Mouse (Mus musculus) midbrain, embryonic 14.5 days (tissue): ENCODE measurements around the gene Emsy. TPM values are rescaled to one million over a fixed set of nuclear protein-coding genes. Genes with fewer than 3 reads are reported as not detected.

Source experiments
- ATAC-seq: fragments of 200-750 bp; cut with Nextera tagmentation; 2 replicates; pipeline ENCODE4 v1.8.0; 2017; ENCODE audit warnings: moderate number of reproducible peaks, moderate library complexity; ENCODE audit not compliant: low FRiP score, low TSS enrichment
- DNase-seq: peaks from one replicate; pipeline ENCODE4 v3.0.0-alpha.2; 2015
- H3K27ac ChIP-seq: fragments of 300-500 bp; sonication (generic); replicated peaks from 2 replicates; pipeline ENCODE4 v1.5.1; 2014; ENCODE audit warnings: mild to moderate bottlenecking, low read depth, low read length, moderate library complexity
- H3K27me3 ChIP-seq: fragments of 300-500 bp; sonication (generic); 2 replicates; pipeline ENCODE4 v1.6.1; 2014; ENCODE audit warnings: low read length, control low read depth, mixed read lengths; ENCODE audit not compliant: control insufficient read depth, insufficient read depth
- H3K36me3 ChIP-seq: fragments of 300-500 bp; sonication (generic); 2 replicates; pipeline ENCODE4 v1.6.1; 2014; ENCODE audit warnings: low read length, control low read depth; ENCODE audit not compliant: control insufficient read depth, insufficient read depth
- H3K4me1 ChIP-seq: fragments of 300-500 bp; sonication (generic); 2 replicates; pipeline ENCODE4 v1.6.1; 2014; ENCODE audit warnings: mild to moderate bottlenecking, antibody characterized with exemption, low read length, control low read depth; ENCODE audit not compliant: control insufficient read depth, insufficient read depth
- H3K4me2 ChIP-seq: fragments of 300-500 bp; sonication (generic); 2 replicates; pipeline ENCODE4 v1.6.1; 2014; ENCODE audit warnings: mild to moderate bottlenecking, low read length, moderate library complexity
- H3K4me3 ChIP-seq: fragments of 300-500 bp; sonication (generic); replicated peaks from 2 replicates; pipeline ENCODE4 v1.5.1; 2014; ENCODE audit warnings: low read depth, low read length
- H3K9ac ChIP-seq: fragments of 300-500 bp; sonication (generic); replicated peaks from 2 replicates; pipeline ENCODE4 v1.6.1; 2014; ENCODE audit warnings: mild to moderate bottlenecking, low read length, moderate library complexity
- H3K9me3 ChIP-seq: fragments of 300-500 bp; sonication (generic); 2 replicates; pipeline ENCODE4 v1.6.1; 2016; ENCODE audit warnings: low read length, control low read depth, mixed read lengths; ENCODE audit not compliant: control insufficient read depth
- WGBS: fragments of 180-500 bp; shearing (Covaris S2); extraction: QIAGEN DNeasy Blood & Tissue Kit; methylation state at CpG from one replicate; pipeline ENCODE4 v1.1.7; 2014; 5-methylcytosine and 5-hydroxymethylcytosine counted together
- polyA plus RNA-seq: library from polyadenylated mRNA; unstranded; fragments of >200 nt; fragmentation: Nextera tagmentation; extraction: Ambion mirVana; gene quantifications from 2 replicates; pipeline ENCODE4 v1.2.1, GENCODE M21; 2014

Gene Emsy
- polyA plus RNA-seq, 1 experiment from 2014 or later = 67.7 TPM

GRCm38 (mm10) chr7:98579731-98580130 lies 76.9 kb downstream of the Emsy start:
- H3K4me2 ChIP-seq = no peak overlapping the region
- no peak overlapping the region for H3K9ac ChIP-seq
- H3K36me3 ChIP-seq = no peaks in the 10 kb centered on the region
- DNase-seq (no peak), ATAC-seq (no peak)
- no peak overlapping the region for H3K27ac ChIP-seq
- 81% methylated on average over 6 of the region's 6 CpGs for WGBS
- H3K27me3 ChIP-seq = no peaks in the 10 kb centered on the region
- H3K4me3 ChIP-seq = no peak overlapping the region
- no peaks in the 10 kb centered on the region for H3K4me1 ChIP-seq
- no peaks in the 10 kb centered on the region for H3K9me3 ChIP-seq

DNA sequence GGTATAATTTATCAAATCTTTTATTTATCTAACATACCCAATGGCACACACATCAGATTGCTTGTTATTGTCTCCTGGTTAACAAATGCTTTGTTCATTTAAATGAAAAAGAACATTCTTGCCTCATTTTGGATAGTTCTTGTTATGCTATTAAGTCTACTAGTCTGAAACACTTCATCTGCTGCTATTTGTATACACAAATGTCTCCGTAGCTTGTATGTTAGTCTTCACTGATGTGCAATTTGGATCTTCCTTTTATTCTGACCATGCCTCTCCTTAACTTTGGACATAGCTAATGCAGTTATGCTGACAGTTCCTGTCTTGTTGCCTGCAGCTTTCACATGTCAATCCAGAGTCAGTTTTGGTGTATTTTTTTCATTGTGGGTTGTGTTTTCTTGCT lies 79.1 kb downstream of the Emsy start:
- no peaks in the 10 kb centered on the region for H3K4me1 ChIP-seq
- 93% methylated on average over 1 of the region's 1 CpGs for WGBS
- no peaks in the 10 kb centered on the region for H3K9me3 ChIP-seq
- no peak overlapping the region for H3K27ac ChIP-seq
- DNase-seq = no peak
- H3K4me3 ChIP-seq = no peak overlapping the region
- no peak for ATAC-seq
- no peaks in the 10 kb centered on the region for H3K27me3 ChIP-seq
- H3K36me3 ChIP-seq = no peaks in the 10 kb centered on the region
- H3K9ac ChIP-seq = no peak overlapping the region
- H3K4me2 ChIP-seq = no peak overlapping the region

DNA sequence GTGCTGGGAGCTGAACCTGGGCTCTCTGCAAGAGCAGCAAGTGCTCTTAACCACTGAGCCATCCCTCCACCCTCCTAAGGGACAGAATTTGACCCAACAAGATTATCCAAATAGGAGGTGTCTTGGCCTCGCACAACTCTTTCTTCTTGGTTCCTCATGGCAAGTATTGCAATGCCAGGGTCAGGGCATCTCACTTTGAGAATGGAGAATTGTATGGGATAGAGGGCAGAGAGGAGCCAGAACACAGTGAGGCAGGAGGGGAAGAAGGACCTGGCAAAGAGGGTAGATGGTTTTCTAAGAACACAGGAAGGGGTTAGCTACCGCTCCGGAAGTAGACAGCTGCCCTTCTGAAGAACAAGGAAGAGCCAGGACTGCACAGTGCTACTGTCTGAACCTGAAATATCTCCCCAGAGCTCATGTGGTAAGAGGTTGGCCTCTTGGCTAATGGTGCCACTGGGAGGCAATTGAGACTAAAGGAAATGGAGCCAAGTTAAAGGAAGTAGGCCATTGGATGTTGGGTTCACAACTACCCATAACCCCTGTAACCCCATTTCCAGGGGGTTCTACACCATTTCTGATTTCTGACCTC lies 80.8 kb downstream of the Emsy start:
- no peak for ATAC-seq
- no peaks in the 10 kb centered on the region for H3K9me3 ChIP-seq
- H3K27ac ChIP-seq = no peak overlapping the region
- H3K9ac ChIP-seq = no peak overlapping the region
- no peaks in the 10 kb centered on the region for H3K36me3 ChIP-seq
- no peaks in the 10 kb centered on the region for H3K27me3 ChIP-seq
- DNase-seq = no peak
- no peak overlapping the region for H3K4me2 ChIP-seq
- WGBS = 95% methylated on average over 3 of the region's 3 CpGs
- H3K4me1 ChIP-seq = no peaks in the 10 kb centered on the region
- no peak overlapping the region for H3K4me3 ChIP-seq

- Histone ChIP-seq H3K4me2 (no peak overlapping the region), H3K9ac (no peak overlapping the region), H3K27ac (no peak overlapping the region), H3K36me3 (no peaks in the 10 kb centered on the region), H3K9me3 (no peaks in the 10 kb centered on the region), H3K4me1 (no peaks in the 10 kb centered on the region), H3K4me3 (no peak overlapping the region), H3K27me3 (no peaks in the 10 kb centered on the region)
- DNase-seq = no peak
- no peak for ATAC-seq
- WGBS = 83% methylated on average over 2 of the region's 2 CpGs
Observed at GRCm38 (mm10) chr7:98574771-98575191, 81.8 kb downstream of the Emsy start.

GRCm38 (mm10) chr7:98574271-98574670 lies 82.3 kb downstream of the Emsy start:
- H3K4me2 ChIP-seq = no peak overlapping the region
- no peak overlapping the region for H3K9ac ChIP-seq
- no peaks in the 10 kb centered on the region for H3K9me3 ChIP-seq
- no peaks in the 10 kb centered on the region for H3K36me3 ChIP-seq
- H3K27me3 ChIP-seq = no peaks in the 10 kb centered on the region
- 93% methylated on average over 7 of the region's 7 CpGs for whole genome bisulfite sequencing
- ATAC-seq = no peak
- DNase-seq = no peak
- no peak overlapping the region for H3K27ac ChIP-seq
- no peaks in the 10 kb centered on the region for H3K4me1 ChIP-seq
- no peak overlapping the region for H3K4me3 ChIP-seq

DNA sequence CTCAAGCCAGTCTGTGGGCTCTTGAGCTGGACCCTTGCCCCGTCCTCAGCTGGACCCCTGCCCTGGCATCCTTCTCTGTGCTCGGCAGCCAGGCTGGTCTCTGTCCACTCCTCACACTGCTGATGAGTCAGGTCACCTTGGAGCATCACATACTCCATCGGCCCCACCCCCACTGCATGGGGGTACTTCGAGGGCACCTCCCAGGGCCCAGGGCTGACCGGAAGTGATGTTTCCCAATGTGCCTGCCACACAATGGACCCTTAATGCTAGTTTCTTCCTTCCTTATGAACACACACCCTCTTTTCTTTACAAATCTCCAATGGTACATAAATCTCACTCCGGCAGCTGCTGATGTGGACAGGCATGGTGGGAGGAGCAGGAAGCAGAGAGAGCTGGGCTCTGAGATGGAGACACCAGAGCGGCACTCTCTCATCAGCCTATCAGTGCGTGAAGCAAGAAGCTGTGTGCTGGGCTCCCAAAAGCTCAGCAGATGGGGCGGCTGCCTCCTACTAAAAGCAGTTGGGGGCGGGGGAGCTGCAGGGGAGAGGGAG lies 83.3 kb downstream of the Emsy start:
- ATAC-seq = no peak
- no peak overlapping the region for H3K27ac ChIP-seq
- WGBS = 64% methylated on average over 10 of the region's 10 CpGs

DNA sequence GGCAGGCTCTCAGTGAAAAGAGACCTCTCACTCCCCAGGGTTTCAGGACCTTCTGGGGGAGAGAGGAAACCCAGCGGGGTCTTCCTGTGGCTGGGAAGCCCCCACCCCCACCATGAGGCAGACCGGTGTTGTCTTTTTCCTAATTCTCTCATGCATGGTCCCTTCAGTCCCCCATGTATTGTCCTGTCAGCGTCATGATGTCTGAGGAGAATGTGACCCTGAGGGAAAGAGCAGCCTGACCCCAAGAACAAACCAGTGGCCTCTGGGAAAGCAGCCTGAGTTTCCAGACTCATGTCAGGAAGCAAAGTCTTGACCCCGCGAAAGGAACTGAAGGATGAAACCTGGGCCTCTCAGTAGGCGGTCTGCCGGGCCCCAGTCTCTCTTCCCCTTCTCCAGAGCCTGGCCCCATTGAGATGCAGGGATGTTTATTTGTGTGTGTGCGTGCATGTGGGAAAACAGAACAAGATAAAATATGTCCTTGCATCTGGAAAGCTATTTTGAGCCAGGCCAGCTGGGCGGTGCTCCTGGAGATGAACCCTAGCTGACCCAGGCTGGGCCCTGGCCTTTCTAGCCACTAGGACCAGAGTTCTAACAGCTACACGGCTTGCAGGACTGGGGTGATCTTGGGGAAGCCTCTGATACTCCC lies 84.2 kb downstream of the Emsy start:
- 37% methylated on average over 10 of the region's 10 CpGs for WGBS
- Histone ChIP-seq H3K4me3 (no peak overlapping the region), H3K27me3 (no peaks in the 10 kb centered on the region), H3K9me3 (no peaks in the 10 kb centered on the region), H3K27ac (no peak overlapping the region), H3K4me2 (no peak overlapping the region), H3K36me3 (no peaks in the 10 kb centered on the region), H3K4me1 (no peaks in the 10 kb centered on the region), H3K9ac (no peak overlapping the region)
- ATAC-seq (no peak), DNase-seq (no peak)

More for the DNA sequence above, 83.3 kb downstream of the Emsy start:
- Histone ChIP-seq H3K4me3 (no peak overlapping the region), H3K4me1 (no peaks in the 10 kb centered on the region), H3K36me3 (no peaks in the 10 kb centered on the region), H3K9ac (no peak overlapping the region), H3K9me3 (no peaks in the 10 kb centered on the region), H3K27me3 (no peaks in the 10 kb centered on the region), H3K4me2 (no peak overlapping the region)
- DNase-seq = no peak

DNA sequence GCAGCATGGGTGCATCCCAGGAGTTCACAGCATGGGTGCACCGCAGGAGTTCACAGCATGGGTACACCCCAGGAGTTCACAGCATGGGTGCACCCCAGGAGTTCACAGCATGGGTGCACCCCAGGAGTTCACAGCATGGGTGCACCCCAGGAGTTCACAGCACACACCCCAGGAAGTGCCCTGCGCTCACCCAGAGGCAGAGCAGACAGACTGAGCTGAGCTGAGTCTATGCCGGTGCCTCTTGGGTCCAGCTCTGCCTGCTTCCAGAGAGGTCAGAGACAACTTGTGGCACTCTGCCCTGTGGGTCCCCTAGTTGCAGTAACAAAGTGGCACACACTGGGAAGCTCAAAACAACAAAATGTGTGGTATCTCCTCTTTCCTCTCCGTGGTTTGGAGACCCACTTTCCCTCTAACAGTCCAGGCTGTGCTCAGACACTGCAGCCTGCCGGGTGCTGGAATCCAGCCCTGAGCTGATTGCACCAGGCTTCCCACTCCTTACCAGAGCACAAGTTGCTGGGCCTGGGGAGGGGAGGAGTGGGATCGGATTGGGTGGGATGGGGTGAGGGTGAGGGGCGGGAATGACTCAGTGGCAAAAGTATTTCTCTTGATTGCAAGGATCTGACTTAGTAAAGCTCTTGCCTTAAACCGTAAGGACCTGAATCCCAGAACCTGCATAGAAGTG lies 85.6 kb downstream of the Emsy start:
- Histone ChIP-seq H3K4me3 (no peak overlapping the region), H3K4me2 (no peak overlapping the region), H3K4me1 (no peaks in the 10 kb centered on the region), H3K9me3 (no peaks in the 10 kb centered on the region), H3K27ac (no peak overlapping the region), H3K9ac (no peak overlapping the region), H3K36me3 (no peaks in the 10 kb centered on the region), H3K27me3 (no peaks in the 10 kb centered on the region)
- ATAC-seq (no peak), DNase-seq (no peak)
- 76% methylated on average over 8 of the region's 8 CpGs for WGBS
